18 mouse cellular contexts compared by ENCODE assay signal in genomic region chr19:10298268-10298667, GRCm38 (mm10). TPM values are rescaled to one million over a fixed set of nuclear protein-coding genes. Genes with fewer than 3 reads are reported as not detected.
"Had no signal": no experiment of that assay in that cellular context is flagged by ENCODE, and none has a peak within 500 bp of the region (broad histone marks: within the 10 kb centered on the region; RNA-seq: fewer than 3 reads in every experiment).

No protein-coding gene starts in this region.

- H3K9me3 ChIP-seq: limb, embryonic 10.5 days; limb, embryonic 13.5 days; liver, embryonic 12.5 days; liver, embryonic 15.5 days had no signal

- H3K4me3 ChIP-seq: limb, embryonic 10.5 days; limb, embryonic 13.5 days; liver, embryonic 12.5 days; liver, embryonic 15.5 days had no signal

- DNase-seq: kidney, adult 11 months; kidney, adult 8-10 months; kidney, postnatal 14 days; liver; lung, adult 18-20 months; lung, postnatal 36 days; midbrain, embryonic 14.5 days; thymus, adult 18-20 months; thymus, postnatal 36 days had no signal

- H3K27ac ChIP-seq: limb, embryonic 13.5 days; liver, embryonic 12.5 days; liver, embryonic 15.5 days had no signal

- ATAC-seq: inflammation-experienced regulatory T-cells, adult 6 months; liver, embryonic 12.5 days; lung, postnatal 0 days had no signal

- H3K4me2 ChIP-seq: liver, embryonic 12.5 days; liver, embryonic 15.5 days; midbrain, embryonic 11.5 days had no signal

- H3K9ac ChIP-seq: limb, embryonic 13.5 days; liver, embryonic 12.5 days; liver, embryonic 15.5 days had no signal

- H3K36me3 ChIP-seq: limb, embryonic 10.5 days; limb, embryonic 13.5 days; liver, embryonic 12.5 days; liver, embryonic 15.5 days had no signal

RNA-seq across cellular contexts. Expression of gene Dagla, which starts 6.4 kb away (rescaled TPM):
- total RNA-seq: megakaryocyte-erythroid progenitor cell, adult 5-6 weeks had no signal

RNA-seq across cellular contexts. Expression of gene Myrf, which starts 57.7 kb away (rescaled TPM):
- total RNA-seq: megakaryocyte progenitor cell, adult 5-6 weeks; megakaryocyte-erythroid progenitor cell, adult 5-6 weeks had no signal
- polyA plus RNA-seq: inflammation-experienced regulatory T-cells, adult 6 months had no signal
